Mouse (Mus musculus) lung, adult 2 months (tissue): ENCODE results near the gene Zfp605.

Experiments
- CTCF ChIP-seq: fragments of 200-500 bp; IDR thresholded peaks from 2 replicates; pipeline ENCODE4 v1.5.1; 2011; ENCODE audit warnings: mild to moderate bottlenecking, low read length, control low read depth; ENCODE audit not compliant: insufficient read depth
- POLR2A ChIP-seq: fragments of 200-500 bp; IDR thresholded peaks from 2 replicates; pipeline ENCODE4 v1.6.1; 2011; ENCODE audit warnings: low read depth, mild to moderate bottlenecking, control low read depth, low read length, borderline replicate concordance; ENCODE audit errors: extremely low read depth

- TF ChIP-seq CTCF (no peak), POLR2A (no peak)
These were observed 8.1 kb upstream of the Zfp605 start for GRCm38 (mm10) chr5:110101716-110102347.
